ENCODE assay signal across 28 mouse cellular contexts in genomic region chr13:58422242-58422641, GRCm38 (mm10).
"Had no signal": no experiment of that assay in that cellular context is flagged by ENCODE, and none has a peak within 500 bp of the region (broad histone marks: within the 10 kb centered on the region; RNA-seq: fewer than 3 reads in every experiment).

No protein-coding gene starts in this region.

- H3K9me3 ChIP-seq: limb, embryonic 10.5 days; limb, embryonic 13.5 days; limb, embryonic 15.5 days; liver, embryonic 12.5 days; liver, embryonic 13.5 days; liver, embryonic 15.5 days; lung, embryonic 15.5 days; midbrain, embryonic 10.5 days; midbrain, embryonic 12.5 days; midbrain, embryonic 13.5 days; midbrain, embryonic 15.5 days had no signal

- H3K4me2 ChIP-seq: limb, embryonic 12.5 days; limb, embryonic 13.5 days; limb, embryonic 15.5 days; liver, embryonic 11.5 days; liver, embryonic 12.5 days; liver, embryonic 13.5 days; liver, embryonic 15.5 days; lung, embryonic 14.5 days; lung, embryonic 15.5 days; midbrain, embryonic 12.5 days; midbrain, embryonic 13.5 days; midbrain, embryonic 15.5 days had no signal

- H3K27me3 ChIP-seq: limb, embryonic 12.5 days; limb, embryonic 15.5 days; lung, embryonic 15.5 days; midbrain, embryonic 12.5 days; midbrain, embryonic 13.5 days; midbrain, embryonic 15.5 days had no signal

- ATAC-seq: liver, embryonic 12.5 days; midbrain, embryonic 13.5 days; midbrain, embryonic 15.5 days; midbrain, embryonic 16.5 days had no signal

- H3K36me3 ChIP-seq: limb, embryonic 10.5 days; limb, embryonic 12.5 days; limb, embryonic 13.5 days; limb, embryonic 15.5 days; liver, embryonic 12.5 days; liver, embryonic 13.5 days; liver, embryonic 15.5 days; lung, embryonic 15.5 days; midbrain, embryonic 10.5 days; midbrain, embryonic 12.5 days; midbrain, embryonic 13.5 days; midbrain, embryonic 15.5 days had no signal

- DNase-seq: left cerebral cortex, postnatal 4 days; liver; liver, embryonic 13.5 days; lung, adult 18-20 months; lung, adult 2 months; lung, embryonic 14.5 days; lung, postnatal 10 days; lung, postnatal 14 days; lung, postnatal 36 days; lung, postnatal 4 days had no signal

- H3K4me3 ChIP-seq: left cerebral cortex, adult 2 months; limb, embryonic 10.5 days; limb, embryonic 12.5 days; limb, embryonic 13.5 days; limb, embryonic 15.5 days; liver, embryonic 12.5 days; liver, embryonic 13.5 days; liver, embryonic 15.5 days; lung, embryonic 15.5 days; megakaryocyte, embryonic 14.5 days; midbrain, embryonic 10.5 days; midbrain, embryonic 12.5 days; midbrain, embryonic 13.5 days; midbrain, embryonic 15.5 days; myocyte had no signal

- H3K4me1 ChIP-seq: limb, embryonic 10.5 days; limb, embryonic 12.5 days; limb, embryonic 13.5 days; limb, embryonic 15.5 days; liver, embryonic 12.5 days; liver, embryonic 13.5 days; liver, embryonic 15.5 days; megakaryocyte, embryonic 14.5 days; midbrain, embryonic 12.5 days; midbrain, embryonic 13.5 days; midbrain, embryonic 15.5 days had no signal

- H3K9ac ChIP-seq: limb, embryonic 12.5 days; limb, embryonic 13.5 days; limb, embryonic 15.5 days; liver, embryonic 12.5 days; liver, embryonic 13.5 days; liver, embryonic 14.5 days; liver, embryonic 15.5 days; lung, embryonic 14.5 days; lung, embryonic 15.5 days; midbrain, embryonic 12.5 days; midbrain, embryonic 13.5 days; midbrain, embryonic 15.5 days had no signal

- H3K27ac ChIP-seq: left cerebral cortex, adult 2 months; limb, embryonic 10.5 days; limb, embryonic 12.5 days; limb, embryonic 13.5 days; limb, embryonic 15.5 days; liver, embryonic 12.5 days; liver, embryonic 13.5 days; liver, embryonic 14.5 days; liver, embryonic 15.5 days; macrophage; midbrain, embryonic 10.5 days; midbrain, embryonic 12.5 days; midbrain, embryonic 13.5 days; midbrain, embryonic 15.5 days had no signal
